12 mouse cellular contexts compared by ENCODE assay signal in the genomic region with DNA sequence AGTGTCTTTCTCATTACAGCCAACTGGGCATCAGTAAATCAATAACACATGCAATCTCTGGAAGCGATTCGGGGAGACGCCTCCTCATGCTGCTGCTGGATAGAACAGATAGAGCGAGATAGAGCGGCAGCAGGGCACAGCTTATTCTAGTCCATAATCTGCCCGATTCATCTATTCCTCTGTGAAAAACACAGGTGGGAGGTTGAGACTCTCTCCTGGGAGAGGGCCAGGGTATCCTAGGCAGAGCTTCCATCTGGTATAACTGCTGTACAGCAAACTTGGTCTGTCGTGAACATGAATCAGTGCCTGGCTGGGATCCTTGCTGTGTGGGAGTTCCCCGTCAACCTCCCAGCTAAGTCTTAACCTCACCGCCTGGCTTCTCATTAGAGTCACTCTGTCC.
DNase-seq lines count a peak whose midpoint lies in the region; ATAC-seq lines count a peak whose summit lies in the region.
"Had no signal": no experiment of that assay in that cellular context is flagged by ENCODE, and none has a peak within 500 bp of the region (broad histone marks: within the 10 kb centered on the region; RNA-seq: fewer than 3 reads in every experiment).

No protein-coding gene starts in this region.

- H3K9me3 ChIP-seq in forebrain, embryonic 14.5 days (replicated peaks; ENCODE audit: control insufficient read depth, low read length): no peaks in the 10 kb centered on the region
- no peaks in the 10 kb centered on the region for H3K9me3 ChIP-seq in forebrain, embryonic 12.5 days
- H3K9me3 ChIP-seq: limb, embryonic 12.5 days; neural tube, embryonic 13.5 days had no signal

- H3K27ac ChIP-seq in forebrain, embryonic 14.5 days (ENCODE audit: low read depth, low read length): no peak overlapping the region
- no peak overlapping the region for H3K27ac ChIP-seq in forebrain, embryonic 12.5 days
- H3K27ac ChIP-seq: limb, embryonic 12.5 days; neural tube, embryonic 13.5 days had no signal

- WGBS in forebrain, embryonic 14.5 days: 78% methylated on average over 9 of the region's 9 CpGs
- 87% methylated on average over 9 of the region's 9 CpGs for WGBS in forebrain, embryonic 12.5 days

- peak; percentile 24 for DNase-seq in forebrain, embryonic 14.5 days (ENCODE audit: low spot score)
- peak; percentile 42 to 44 for DNase-seq in cerebellum, adult 18-20 months
- peak; percentile 77 to 88 for DNase-seq in frontal cortex, postnatal 36 days (ENCODE audit: low spot score in 2 of 2)
- peak; percentile 63 to 82 for DNase-seq in left cerebral cortex, postnatal 14 days (ENCODE audit: low spot score in 2 of 2)
- DNase-seq in heart, adult 9 months (ENCODE audit: low spot score in 2 of 2): no peak
- DNase-seq in spleen, postnatal 36 days (ENCODE audit: low spot score in 2 of 2): no peak

- ATAC-seq in forebrain, embryonic 14.5 days: no peak
- no peak for ATAC-seq in forebrain, embryonic 12.5 days (ENCODE audit: low FRiP score)
- ATAC-seq in inflammation-experienced regulatory T-cells, adult 6 months: no peak
- ATAC-seq: Patski had no signal

- no peaks in the 10 kb centered on the region for H3K4me1 ChIP-seq in forebrain, embryonic 14.5 days (ENCODE audit: control insufficient read depth, insufficient read depth, low read length)
- H3K4me1 ChIP-seq in forebrain, embryonic 12.5 days: no peaks in the 10 kb centered on the region
- H3K4me1 ChIP-seq: limb, embryonic 12.5 days; neural tube, embryonic 13.5 days had no signal

- no peak overlapping the region for H3K4me2 ChIP-seq in forebrain, embryonic 14.5 days (ENCODE audit: low read length)
- H3K4me2 ChIP-seq in forebrain, embryonic 12.5 days: no peak overlapping the region
- H3K4me2 ChIP-seq: limb, embryonic 12.5 days; neural tube, embryonic 13.5 days had no signal

- intact Hi-C loops in left cerebral cortex, postnatal 14 days (cut with DNase I): no loop called here

- no peak overlapping the region for H3K9ac ChIP-seq in forebrain, embryonic 14.5 days (ENCODE audit: low read length)
- H3K9ac ChIP-seq in forebrain, embryonic 12.5 days: no peak overlapping the region
- H3K9ac ChIP-seq: limb, embryonic 12.5 days; neural tube, embryonic 13.5 days had no signal

- H3K27me3 ChIP-seq in forebrain, embryonic 14.5 days (replicated peaks; ENCODE audit: control insufficient read depth, insufficient read depth, low read length): no peaks in the 10 kb centered on the region
- no peaks in the 10 kb centered on the region for H3K27me3 ChIP-seq in forebrain, embryonic 12.5 days
- H3K27me3 ChIP-seq: limb, embryonic 12.5 days; neural tube, embryonic 13.5 days had no signal

- no peak overlapping the region for H3K4me3 ChIP-seq in forebrain, embryonic 14.5 days (ENCODE audit: low read depth, low read length)
- no peak overlapping the region for H3K4me3 ChIP-seq in forebrain, embryonic 12.5 days (replicated peaks)
- H3K4me3 ChIP-seq: erythroblast, embryonic 14.5 days; limb, embryonic 12.5 days; neural tube, embryonic 13.5 days had no signal

- H3K36me3 ChIP-seq in forebrain, embryonic 14.5 days (ENCODE audit: control insufficient read depth, insufficient read depth, low read length): no peaks in the 10 kb centered on the region
- no peaks in the 10 kb centered on the region for H3K36me3 ChIP-seq in forebrain, embryonic 12.5 days (replicated peaks)
- H3K36me3 ChIP-seq: limb, embryonic 12.5 days; neural tube, embryonic 13.5 days had no signal

Comparison
In these comparisons a context has a peak if more than half of its experiments do, and no peak if none do; other contexts are left out.
1. DNase-seq: peak in forebrain, embryonic 14.5 days (single experiment), cerebellum, adult 18-20 months (2 of 2), frontal cortex, postnatal 36 days (2 of 2) and left cerebral cortex, postnatal 14 days (2 of 2); none in heart, adult 9 months (0 of 2) and spleen, postnatal 36 days (0 of 2).